Mouse (Mus musculus): ENCODE results near the gene Bbs4.
"Not testable (repeated sequence)": the region's sequence is repeated elsewhere in the genome, so short reads cannot be mapped to it uniquely, and the experiment has no call there.

Bbs4 gene

GRCm38 (mm10) chr9:59353253-59353639, at the start of gene Bbs4:
Bbs4 (minus strand) TSS chr9:59353508.
- ATAC-seq (ENCODE audit: insufficient number of reproducible peaks, low FRiP score, low TSS enrichment), result peak; percentile 96

DNA sequence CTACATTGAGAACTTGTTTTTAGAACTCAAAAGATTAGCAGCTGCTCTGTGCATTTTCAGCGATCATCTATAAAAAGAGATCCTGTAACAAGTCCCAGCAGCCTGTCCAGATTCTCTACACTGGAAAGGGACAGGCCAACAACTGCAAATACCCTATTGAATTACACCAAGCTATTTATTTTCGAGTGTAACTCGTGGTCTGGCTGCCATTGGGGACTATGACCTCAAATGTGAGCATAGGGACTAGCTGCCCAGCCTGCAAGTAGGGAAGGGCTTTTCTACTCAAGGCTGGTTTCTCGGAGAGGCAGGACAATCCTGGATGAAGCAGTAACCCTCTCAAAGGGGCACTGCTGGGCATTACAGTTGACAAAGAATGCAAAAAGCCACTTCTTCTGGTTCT, 35.8 kb upstream of the Bbs4 start:
- no peak for ATAC-seq (ENCODE audit: insufficient number of reproducible peaks, low FRiP score, low TSS enrichment)

DNA sequence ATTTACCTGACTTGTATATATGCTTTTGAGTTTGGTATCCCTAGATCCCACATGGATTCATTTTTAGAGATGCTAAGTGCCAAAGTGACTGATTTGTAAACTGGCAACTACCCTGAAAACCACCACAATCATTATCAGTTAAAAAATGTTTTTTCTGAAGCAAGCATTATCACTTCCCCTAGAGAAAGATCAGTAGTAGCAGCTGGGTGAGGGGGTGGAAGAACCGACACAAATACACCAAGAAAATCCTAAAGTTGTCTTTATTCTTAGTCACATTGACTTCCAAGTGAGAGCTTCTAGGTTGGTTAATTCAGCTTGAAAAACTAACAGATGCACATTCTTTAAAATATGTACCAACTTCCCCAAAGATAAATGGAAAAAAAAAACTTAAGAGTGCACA, 35.0 kb upstream of the Bbs4 start:
- ATAC-seq (ENCODE audit: insufficient number of reproducible peaks, low FRiP score, low TSS enrichment), result no peak

DNA sequence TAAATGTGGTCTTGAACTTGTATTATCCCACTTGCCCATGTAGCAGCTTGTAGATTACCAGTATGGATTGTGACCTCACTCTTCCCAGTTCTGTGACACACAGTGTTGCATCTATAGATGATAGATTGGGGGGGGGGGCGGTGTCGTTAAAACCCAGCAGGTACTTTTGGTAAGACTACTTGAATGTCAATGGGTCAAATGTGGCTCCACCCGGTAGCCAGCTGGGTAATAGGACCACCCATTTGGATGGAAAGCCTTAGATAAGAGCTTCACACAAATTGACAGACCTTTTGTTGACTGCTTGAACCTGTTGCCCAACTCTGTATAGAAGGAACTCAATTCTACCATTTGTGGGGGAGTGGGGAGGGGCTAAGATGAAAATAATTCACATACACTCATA, 34.2 kb upstream of the Bbs4 start:
- ATAC-seq (ENCODE audit: insufficient number of reproducible peaks, low FRiP score, low TSS enrichment), result no peak

GRCm38 (mm10) chr9:59375626-59376025, 22.3 kb upstream of the Bbs4 start:
- ATAC-seq (ENCODE audit: insufficient number of reproducible peaks, low FRiP score, low TSS enrichment), result no peak

DNA sequence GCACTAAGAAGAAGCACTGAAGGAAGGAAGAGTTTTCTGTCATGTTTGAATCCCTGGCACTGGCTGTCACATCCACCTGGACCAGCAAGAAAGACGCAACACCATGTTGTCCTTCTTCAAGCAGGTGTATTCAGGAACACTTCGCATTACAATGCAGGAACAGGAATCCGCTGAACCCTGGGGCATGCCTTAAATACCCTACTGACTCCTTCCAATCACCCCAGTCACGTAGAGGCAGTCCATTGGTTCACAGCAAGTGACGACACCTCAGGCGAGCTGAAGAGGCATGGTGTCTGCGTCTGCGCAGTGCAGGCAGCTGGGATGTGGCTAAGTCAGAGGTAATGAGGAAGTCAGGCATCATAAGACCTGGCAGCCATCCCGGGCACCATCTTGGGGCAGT, 16.3 kb upstream of the Bbs4 start:
- ATAC-seq (ENCODE audit: insufficient number of reproducible peaks, low FRiP score, low TSS enrichment), result no peak

- no peak for ATAC-seq (ENCODE audit: insufficient number of reproducible peaks, low FRiP score, low TSS enrichment)
Measured at GRCm38 (mm10) chr9:59369220-59369619, 15.9 kb upstream of the Bbs4 start.

- not testable (repeated sequence) for ATAC-seq (ENCODE audit: insufficient number of reproducible peaks, low FRiP score, low TSS enrichment)
Measured at GRCm38 (mm10) chr9:59360487-59360886, 7.2 kb upstream of the Bbs4 start.

DNA sequence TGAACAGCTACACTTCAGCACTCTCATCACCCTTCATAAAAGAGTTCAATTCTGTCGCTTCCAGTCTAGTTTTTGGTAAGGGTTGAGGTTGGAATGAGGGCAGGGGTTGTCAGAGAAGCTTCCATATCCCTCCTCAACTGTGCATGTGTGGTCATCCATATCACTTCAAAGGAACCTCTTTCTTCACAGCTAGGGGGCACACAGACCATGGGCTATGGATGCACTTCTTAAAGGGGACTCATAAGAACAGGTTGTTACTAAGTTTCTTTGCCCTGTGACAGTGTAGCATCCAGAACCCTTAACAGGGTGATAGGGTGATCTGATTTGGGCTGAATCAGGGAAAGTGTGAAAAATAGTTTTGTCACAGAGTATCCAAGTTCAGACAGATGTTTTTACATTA, 4.7 kb upstream of the Bbs4 start:
- not testable (repeated sequence) for ATAC-seq (ENCODE audit: insufficient number of reproducible peaks, low FRiP score, low TSS enrichment)

- ATAC-seq (ENCODE audit: insufficient number of reproducible peaks, low FRiP score, low TSS enrichment), result no peak
Measured at GRCm38 (mm10) chr9:59352586-59353252, 589 bp downstream of the Bbs4 start.

DNA sequence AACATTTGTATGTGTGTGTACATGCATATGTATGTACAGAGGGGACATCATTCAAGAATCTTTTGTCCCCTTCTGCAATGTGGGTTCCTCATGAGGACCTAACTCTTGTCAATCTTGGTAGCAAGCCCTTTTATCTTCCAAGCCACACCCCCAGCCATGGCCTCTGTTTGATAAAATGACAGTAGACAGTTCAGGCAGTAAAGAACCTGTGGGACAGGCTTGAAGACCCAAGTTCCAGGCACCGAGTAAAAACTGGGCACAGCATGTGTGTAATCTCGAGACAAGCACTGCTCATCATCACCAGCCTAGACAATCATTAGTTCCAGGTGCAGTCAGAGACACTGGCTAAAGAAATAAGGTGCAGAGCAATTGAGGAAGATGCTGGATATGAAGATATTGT, 7.1 kb downstream of the Bbs4 start:
- ATAC-seq (ENCODE audit: insufficient number of reproducible peaks, low FRiP score, low TSS enrichment), result no peak

GRCm38 (mm10) chr9:59340002-59340401, 13.3 kb downstream of the Bbs4 start:
- ATAC-seq (ENCODE audit: insufficient number of reproducible peaks, low FRiP score, low TSS enrichment), result no peak

GRCm38 (mm10) chr9:59339107-59339506, 14.2 kb downstream of the Bbs4 start:
- no peak for ATAC-seq (ENCODE audit: insufficient number of reproducible peaks, low FRiP score, low TSS enrichment)

- ATAC-seq (ENCODE audit: insufficient number of reproducible peaks, low FRiP score, low TSS enrichment), result no peak
Measured at GRCm38 (mm10) chr9:59338411-59338810, 14.9 kb downstream of the Bbs4 start.

- no peak for ATAC-seq (ENCODE audit: insufficient number of reproducible peaks, low FRiP score, low TSS enrichment)
Measured at GRCm38 (mm10) chr9:59337889-59338288, 15.4 kb downstream of the Bbs4 start.

GRCm38 (mm10) chr9:59336539-59336938, 16.8 kb downstream of the Bbs4 start:
- no peak for ATAC-seq (ENCODE audit: insufficient number of reproducible peaks, low FRiP score, low TSS enrichment)

DNA sequence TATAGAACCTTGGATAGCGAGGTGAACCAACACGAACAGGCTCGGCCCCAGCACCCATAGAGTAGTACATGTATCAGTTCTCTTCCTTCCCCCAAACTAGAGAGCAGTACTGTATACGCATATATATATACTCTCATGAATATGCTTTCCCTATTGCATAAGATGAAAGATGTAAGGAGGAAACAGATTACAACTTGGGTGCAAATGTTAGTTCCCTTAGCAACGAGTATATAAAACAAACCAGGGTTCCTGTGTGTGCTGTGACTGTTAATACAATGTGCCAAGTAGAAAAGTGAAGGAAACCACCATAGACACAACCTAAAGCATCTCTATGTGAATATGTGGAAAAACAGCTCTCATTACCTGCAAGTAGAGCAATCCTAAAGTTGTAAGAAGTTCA, 23.3 kb downstream of the Bbs4 start:
- no peak for ATAC-seq (ENCODE audit: insufficient number of reproducible peaks, low FRiP score, low TSS enrichment)

- ATAC-seq (ENCODE audit: insufficient number of reproducible peaks, low FRiP score, low TSS enrichment), result no peak
Measured at GRCm38 (mm10) chr9:59324351-59324750, 29.0 kb downstream of the Bbs4 start.

- ATAC-seq (ENCODE audit: insufficient number of reproducible peaks, low FRiP score, low TSS enrichment), result no peak
Measured at GRCm38 (mm10) chr9:59316206-59316605, 37.1 kb downstream of the Bbs4 start.

- no peak for ATAC-seq (ENCODE audit: insufficient number of reproducible peaks, low FRiP score, low TSS enrichment)
Measured at GRCm38 (mm10) chr9:59311284-59311670, 42.0 kb downstream of the Bbs4 start.

DNA sequence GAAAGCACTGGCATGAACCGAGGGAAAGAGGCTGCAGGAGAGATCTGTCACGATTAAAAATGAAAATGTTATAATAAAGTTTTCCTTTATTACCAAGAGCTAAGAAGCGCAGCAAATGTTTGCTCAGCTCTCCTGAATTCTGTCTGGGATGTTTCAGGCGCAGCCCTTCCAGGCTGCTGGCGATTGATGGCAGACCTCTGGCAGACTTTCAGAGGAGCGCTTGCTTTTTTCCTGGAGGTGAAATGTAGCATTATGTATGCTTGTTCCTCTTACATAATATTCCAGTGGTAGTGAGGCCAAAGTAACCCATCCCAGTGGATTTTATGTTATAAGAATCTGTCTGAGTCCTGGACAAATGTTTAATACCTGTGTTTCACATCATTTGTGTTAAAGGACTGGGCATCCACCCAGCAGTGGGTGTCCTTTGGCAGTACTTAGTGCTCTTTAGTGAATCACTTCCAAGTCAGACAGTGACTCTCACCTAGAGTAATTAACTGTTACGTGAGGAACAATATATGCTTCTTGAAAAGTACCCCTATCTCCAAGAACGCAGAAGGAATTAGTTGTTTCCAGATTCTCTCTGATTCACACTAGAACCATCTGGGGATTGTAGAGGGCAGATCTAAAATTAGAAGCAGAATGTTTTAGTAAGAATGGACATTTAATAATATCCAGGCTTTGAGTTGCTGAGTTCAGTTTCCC, 42.6 kb downstream of the Bbs4 start:
- no peak for ATAC-seq (ENCODE audit: insufficient number of reproducible peaks, low FRiP score, low TSS enrichment)

GRCm38 (mm10) chr9:59307890-59308289, 45.4 kb downstream of the Bbs4 start:
- no peak for ATAC-seq (ENCODE audit: insufficient number of reproducible peaks, low FRiP score, low TSS enrichment)
